Mouse (Mus musculus) kidney, postnatal 0 days (tissue): Measurements from ENCODE around the gene Plxnc1. TPM values are rescaled to one million over a fixed set of nuclear protein-coding genes. Genes with fewer than 3 reads are reported as not detected.

Source experiments
- ATAC-seq: fragments of 200-750 bp; cut with Nextera tagmentation; replicated peaks from 2 replicates; pipeline ENCODE4 v1.8.0; 2017; ENCODE audit warnings: low read depth, moderate number of reproducible peaks, moderate TSS enrichment, moderate library complexity; ENCODE audit not compliant: low FRiP score
- DNase-seq: peaks from one replicate; pipeline ENCODE4 v3.0.0-alpha.2; 2016; ENCODE audit warnings: low spot score
- H3K27ac ChIP-seq: fragments of 300-500 bp; sonication (generic); 2 replicates; pipeline ENCODE4 v1.5.1; 2014; ENCODE audit warnings: mild to moderate bottlenecking
- H3K27me3 ChIP-seq: fragments of 300-500 bp; sonication (generic); 2 replicates; pipeline ENCODE4 v1.6.1; 2014; ENCODE audit warnings: low read length, mixed read lengths; ENCODE audit not compliant: insufficient read depth
- H3K36me3 ChIP-seq: fragments of 300-500 bp; sonication (generic); 2 replicates; pipeline ENCODE4 v1.6.1; 2014; ENCODE audit warnings: low read length, mixed read lengths; ENCODE audit not compliant: insufficient read depth
- H3K4me1 ChIP-seq: fragments of 300-500 bp; sonication (generic); replicated peaks from 2 replicates; pipeline ENCODE4 v1.6.1; 2014; ENCODE audit warnings: antibody characterized with exemption, low read length, mixed read lengths; ENCODE audit not compliant: insufficient read depth
- H3K4me2 ChIP-seq: fragments of 300-500 bp; sonication (generic); 2 replicates; pipeline ENCODE4 v1.6.1; 2014; ENCODE audit warnings: mild to moderate bottlenecking, low read length, moderate library complexity, mixed read lengths
- H3K4me3 ChIP-seq: fragments of 300-500 bp; sonication (generic); replicated peaks from 2 replicates; pipeline ENCODE4 v1.5.1; 2014; ENCODE audit warnings: low read depth, low read length
- H3K9ac ChIP-seq: fragments of 300-500 bp; sonication (generic); 2 replicates; pipeline ENCODE4 v1.6.1; 2014; ENCODE audit warnings: low read depth, low read length
- H3K9me3 ChIP-seq: fragments of 300-500 bp; sonication (generic); replicated peaks from 2 replicates; pipeline ENCODE4 v1.6.1; 2016; ENCODE audit warnings: low read length, inconsistent platforms, mixed read lengths
- CTCF ChIP-seq: IDR thresholded peaks from 2 replicates; pipeline ENCODE4 v1.5.1; 2016; ENCODE audit warnings: antibody characterized with exemption, low read depth, mild to moderate bottlenecking, moderate library complexity
- WGBS: fragments of 180-500 bp; shearing (Covaris S2); extraction: QIAGEN DNeasy Blood & Tissue Kit; methylation state at CpG from one replicate; pipeline ENCODE4 v1.1.7; 2014; 5-methylcytosine and 5-hydroxymethylcytosine counted together
- polyA plus RNA-seq: library from polyadenylated mRNA; unstranded; fragments of >200 nt; fragmentation: Nextera tagmentation; extraction: Ambion mirVana; gene quantifications from 2 replicates; pipeline ENCODE4 v1.2.1, GENCODE M21; 2015

The Plxnc1 gene
- polyA plus RNA-seq, 1 experiment from 2014 or later = 1.3 TPM

GRCm38 (mm10) chr10:94924878-94925277 lies 19.8 kb downstream of the Plxnc1 start:
- H3K9me3 ChIP-seq = no peaks in the 10 kb centered on the region
- no peaks in the 10 kb centered on the region for H3K27me3 ChIP-seq
- no peak for DNase-seq
- no peak overlapping the region for H3K9ac ChIP-seq
- H3K36me3 ChIP-seq = no peaks in the 10 kb centered on the region
- TF ChIP-seq CTCF = no peak
- no peak overlapping the region for H3K4me2 ChIP-seq
- WGBS = 84% methylated on average over 4 of the region's 4 CpGs
- ATAC-seq = no peak
- H3K27ac ChIP-seq = no peak overlapping the region
- H3K4me3 ChIP-seq = no peak overlapping the region
- no peaks in the 10 kb centered on the region for H3K4me1 ChIP-seq

GRCm38 (mm10) chr10:94924450-94924849 lies 20.2 kb downstream of the Plxnc1 start:
- WGBS = 87% methylated on average over 4 of the region's 4 CpGs
- no peak for ATAC-seq
- Histone ChIP-seq H3K9me3 (no peaks in the 10 kb centered on the region), H3K9ac (no peak overlapping the region), H3K4me2 (no peak overlapping the region), H3K4me1 (no peaks in the 10 kb centered on the region), H3K27ac (no peak overlapping the region), H3K27me3 (no peaks in the 10 kb centered on the region), H3K36me3 (no peaks in the 10 kb centered on the region), H3K4me3 (no peak overlapping the region)
- no peak for TF ChIP-seq CTCF
- no peak for DNase-seq

GRCm38 (mm10) chr10:94923337-94923762 lies 21.3 kb downstream of the Plxnc1 start:
- Histone ChIP-seq H3K4me3 (no peak overlapping the region), H3K9ac (no peak overlapping the region), H3K4me1 (no peaks in the 10 kb centered on the region), H3K36me3 (no peaks in the 10 kb centered on the region), H3K4me2 (no peak overlapping the region), H3K9me3 (no peaks in the 10 kb centered on the region), H3K27ac (no peak overlapping the region), H3K27me3 (no peaks in the 10 kb centered on the region)
- WGBS = 72% methylated on average over 7 of the region's 7 CpGs
- ATAC-seq (no peak), DNase-seq (no peak)
- no peak for TF ChIP-seq CTCF

- 88% methylated on average over 12 of the region's 12 CpGs for WGBS
- Histone ChIP-seq H3K9ac (no peak overlapping the region), H3K27me3 (no peaks in the 10 kb centered on the region), H3K9me3 (no peaks in the 10 kb centered on the region), H3K27ac (no peak overlapping the region), H3K4me1 (no peaks in the 10 kb centered on the region), H3K4me2 (no peak overlapping the region), H3K4me3 (no peak overlapping the region), H3K36me3 (no peaks in the 10 kb centered on the region)
- DNase-seq (no peak), ATAC-seq (no peak)
- TF ChIP-seq CTCF = no peak
These were observed 21.8 kb downstream of the Plxnc1 start for GRCm38 (mm10) chr10:94922848-94923247.

GRCm38 (mm10) chr10:94921751-94922150 lies 22.9 kb downstream of the Plxnc1 start:
- 41% methylated on average over 6 of the region's 6 CpGs for WGBS
- ATAC-seq = no peak

GRCm38 (mm10) chr10:94920526-94920925 lies 24.1 kb downstream of the Plxnc1 start:
- no peak overlapping the region for H3K27ac ChIP-seq
- no peaks in the 10 kb centered on the region for H3K9me3 ChIP-seq
- no peak overlapping the region for H3K4me3 ChIP-seq
- H3K4me1 ChIP-seq = no peaks in the 10 kb centered on the region
- DNase-seq (no peak), ATAC-seq (no peak)
- TF ChIP-seq CTCF = no peak
- H3K36me3 ChIP-seq = no peaks in the 10 kb centered on the region
- H3K27me3 ChIP-seq = no peaks in the 10 kb centered on the region
- H3K4me2 ChIP-seq = no peak overlapping the region
- no peak overlapping the region for H3K9ac ChIP-seq
- WGBS = 84% methylated on average over 8 of the region's 8 CpGs

More at GRCm38 (mm10) chr10:94921751-94922150, 22.9 kb downstream of the Plxnc1 start:
- Histone ChIP-seq H3K9me3 (no peaks in the 10 kb centered on the region), H3K4me1 (no peaks in the 10 kb centered on the region), H3K4me2 (no peak overlapping the region), H3K27me3 (no peaks in the 10 kb centered on the region), H3K4me3 (no peak overlapping the region), H3K27ac (no peak overlapping the region), H3K36me3 (no peaks in the 10 kb centered on the region), H3K9ac (no peak overlapping the region)
- TF ChIP-seq CTCF = no peak
- DNase-seq = no peak

GRCm38 (mm10) chr10:94919960-94920359 lies 24.7 kb downstream of the Plxnc1 start:
- H3K9me3 ChIP-seq = no peaks in the 10 kb centered on the region
- H3K4me2 ChIP-seq = no peak overlapping the region
- H3K36me3 ChIP-seq = no peaks in the 10 kb centered on the region
- WGBS = 46% methylated on average over 2 of the region's 2 CpGs
- H3K4me1 ChIP-seq = no peaks in the 10 kb centered on the region
- DNase-seq (no peak), ATAC-seq (no peak)
- no peak overlapping the region for H3K4me3 ChIP-seq
- H3K27me3 ChIP-seq = no peaks in the 10 kb centered on the region
- TF ChIP-seq CTCF = no peak
- no peak overlapping the region for H3K9ac ChIP-seq
- no peak overlapping the region for H3K27ac ChIP-seq
